Mouse (Mus musculus) limb, embryonic 14.5 days (tissue): ENCODE measurements at regions not wholly inside any gene's neighbourhood (a gene's known extent, or its start where the extent isn't known, plus 50 kb on each side); places are given as distances from the start of the nearest gene placed in this dataset.

ENCODE experiments used
- ATAC-seq: fragments of 200-750 bp; cut with Nextera tagmentation; 2 replicates; pipeline ENCODE4 v1.8.0; 2017; ENCODE audit warnings: low read depth, moderate number of reproducible peaks, moderate TSS enrichment; ENCODE audit not compliant: low FRiP score
- DNase-seq: peaks from one replicate; pipeline ENCODE4 v3.0.0-alpha.2; 2015; ENCODE audit warnings: low spot score
- H3K27ac ChIP-seq: fragments of 300-500 bp; sonication (generic); replicated peaks from 2 replicates; pipeline ENCODE4 v1.5.1; 2014; ENCODE audit warnings: low read depth, mild to moderate bottlenecking, low read length, moderate library complexity, mixed read lengths
- H3K27me3 ChIP-seq: fragments of 300-500 bp; sonication (generic); 2 replicates; pipeline ENCODE4 v1.6.1; 2014; ENCODE audit warnings: low read length, mixed read lengths; ENCODE audit not compliant: control insufficient read depth, insufficient read depth
- H3K36me3 ChIP-seq: fragments of 300-500 bp; sonication (generic); 2 replicates; pipeline ENCODE4 v1.6.1; 2014; ENCODE audit warnings: mild to moderate bottlenecking, low read length, moderate library complexity, mixed read lengths; ENCODE audit not compliant: control insufficient read depth, insufficient read depth
- H3K4me1 ChIP-seq: fragments of 300-500 bp; sonication (generic); 2 replicates; pipeline ENCODE4 v1.6.1; 2014; ENCODE audit warnings: antibody characterized with exemption, low read length, mixed read lengths; ENCODE audit not compliant: control insufficient read depth, insufficient read depth
- H3K4me2 ChIP-seq: fragments of 300-500 bp; sonication (generic); replicated peaks from 2 replicates; pipeline ENCODE4 v1.6.1; 2014; ENCODE audit warnings: low read depth, mild to moderate bottlenecking, low read length, moderate library complexity; ENCODE audit not compliant: severe bottlenecking
- H3K4me3 ChIP-seq: fragments of 300-500 bp; sonication (generic); replicated peaks from 2 replicates; pipeline ENCODE4 v1.5.1; 2014; ENCODE audit warnings: low read length
- H3K9ac ChIP-seq: fragments of 300-500 bp; sonication (generic); 2 replicates; pipeline ENCODE4 v1.6.1; 2014; ENCODE audit warnings: mild to moderate bottlenecking, low read depth, low read length, moderate library complexity; ENCODE audit not compliant: severe bottlenecking
- H3K9me3 ChIP-seq: fragments of 300-500 bp; sonication (generic); 2 replicates; pipeline ENCODE4 v1.6.1; 2016; ENCODE audit warnings: low read length; ENCODE audit not compliant: control insufficient read depth
- POLR2A ChIP-seq: fragments of 200-500 bp; IDR thresholded peaks from 2 replicates; pipeline ENCODE4 v1.8.0; 2012; ENCODE audit warnings: inconsistent platforms, mild to moderate bottlenecking, moderate library complexity, borderline replicate concordance; ENCODE audit not compliant: insufficient read depth, insufficient read length; ENCODE audit errors: extremely low read depth
- WGBS: fragments of 180-500 bp; shearing (Covaris S2); extraction: QIAGEN DNeasy Blood & Tissue Kit; methylation state at CpG from one replicate; pipeline ENCODE4 v1.1.7; 2014; 5-methylcytosine and 5-hydroxymethylcytosine counted together

DNA sequence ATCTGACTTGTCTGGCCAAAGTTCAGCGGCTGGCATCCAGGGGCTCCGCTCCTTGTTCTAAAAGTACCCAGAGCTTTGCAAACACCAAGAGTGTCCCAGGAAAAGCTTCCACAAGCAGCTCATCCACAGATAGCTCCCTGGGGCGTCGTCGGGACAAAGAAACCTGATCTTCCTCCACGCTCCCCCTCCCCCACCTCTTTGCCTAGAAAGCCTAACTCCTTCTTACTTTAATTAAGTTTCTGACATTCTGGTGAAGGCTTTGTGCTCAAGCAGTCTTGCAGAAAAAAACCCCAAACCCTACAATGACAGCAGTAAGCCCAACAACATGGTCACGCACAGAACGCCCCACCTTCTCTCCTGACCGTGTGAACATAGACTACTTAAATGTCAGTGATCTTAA lies 128.6 kb downstream of the H2al2a start:
- H3K4me1 ChIP-seq = peaks cover 9% of the 10 kb centered on the region
- H3K4me2 ChIP-seq = no peak overlapping the region
- H3K9me3 ChIP-seq = no peaks in the 10 kb centered on the region
- H3K4me3 ChIP-seq = no peak overlapping the region
- DNase-seq = no peak
- no peak overlapping the region for H3K27ac ChIP-seq
- no peaks in the 10 kb centered on the region for H3K27me3 ChIP-seq
- no peaks in the 10 kb centered on the region for H3K36me3 ChIP-seq
- no peak for TF ChIP-seq POLR2A
- ATAC-seq = no peak
- H3K9ac ChIP-seq = no peak overlapping the region
- 24% methylated on average over 9 of the region's 9 CpGs for WGBS

DNA sequence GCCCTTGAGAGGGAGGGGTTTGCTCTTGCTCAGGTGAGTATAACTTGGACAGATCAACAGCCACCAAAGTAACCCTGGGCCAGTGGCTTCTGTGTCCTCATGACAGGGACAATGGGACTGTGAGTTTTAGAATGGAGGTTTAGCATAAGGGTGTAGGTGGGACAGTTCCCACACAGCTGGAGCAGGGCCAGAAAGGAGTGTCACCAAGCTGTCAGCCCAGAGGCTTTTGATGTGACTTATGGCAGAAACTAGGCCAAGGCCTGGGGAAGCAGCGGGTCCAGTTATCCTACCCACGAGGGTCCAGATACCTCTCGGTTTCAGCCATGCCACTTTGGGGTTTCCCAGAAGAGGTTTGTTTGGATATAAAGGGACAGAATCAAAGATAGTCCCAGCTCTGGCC lies 129.4 kb downstream of the H2al2a start:
- Histone ChIP-seq H3K4me3 (no peak overlapping the region), H3K27me3 (no peaks in the 10 kb centered on the region), H3K27ac (no peak overlapping the region), H3K9ac (no peak overlapping the region), H3K4me2 (no peak overlapping the region), H3K4me1 (peaks cover 9% of the 10 kb centered on the region), H3K9me3 (no peaks in the 10 kb centered on the region), H3K36me3 (no peaks in the 10 kb centered on the region)
- DNase-seq (no peak), ATAC-seq (no peak)
- 66% methylated on average over 3 of the region's 3 CpGs for WGBS
- no peak for TF ChIP-seq POLR2A

DNA sequence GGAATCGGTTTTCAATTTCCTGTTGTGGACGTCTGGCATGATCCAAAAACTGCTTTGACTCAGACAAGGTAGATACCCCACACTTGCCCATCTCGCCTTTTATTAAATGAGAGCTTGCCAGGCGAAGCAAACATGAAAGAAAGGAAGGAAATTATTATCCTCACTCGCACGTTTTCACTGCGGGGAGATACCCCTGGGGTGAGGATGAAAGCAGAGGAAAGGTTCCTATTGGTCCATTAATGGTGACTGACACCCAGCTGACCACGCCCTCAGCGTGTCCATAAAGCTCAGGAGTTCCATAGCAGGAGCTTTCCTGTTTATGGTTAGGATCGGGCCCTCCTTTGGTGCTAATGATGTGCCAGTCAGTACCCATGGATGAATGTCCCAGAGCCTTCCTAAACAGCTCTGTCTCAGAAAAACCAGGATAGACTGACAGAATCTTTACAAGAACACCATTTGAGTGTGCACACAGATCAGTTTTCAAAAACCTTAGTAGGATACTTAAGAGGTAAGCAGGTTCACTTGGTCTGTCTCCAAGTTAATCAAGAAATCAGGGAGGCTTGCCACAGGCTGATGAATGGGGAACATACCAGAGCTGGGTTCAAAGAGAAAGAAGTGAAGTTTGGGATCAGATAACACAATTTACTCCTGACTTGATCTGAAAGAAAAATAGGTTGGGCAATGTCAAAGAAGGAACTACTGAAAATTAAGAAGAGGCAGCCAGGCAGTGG lies 130.7 kb upstream of the Nebl start:
- ATAC-seq = no peak; the same call in 1 of the 2 replicates

DNA sequence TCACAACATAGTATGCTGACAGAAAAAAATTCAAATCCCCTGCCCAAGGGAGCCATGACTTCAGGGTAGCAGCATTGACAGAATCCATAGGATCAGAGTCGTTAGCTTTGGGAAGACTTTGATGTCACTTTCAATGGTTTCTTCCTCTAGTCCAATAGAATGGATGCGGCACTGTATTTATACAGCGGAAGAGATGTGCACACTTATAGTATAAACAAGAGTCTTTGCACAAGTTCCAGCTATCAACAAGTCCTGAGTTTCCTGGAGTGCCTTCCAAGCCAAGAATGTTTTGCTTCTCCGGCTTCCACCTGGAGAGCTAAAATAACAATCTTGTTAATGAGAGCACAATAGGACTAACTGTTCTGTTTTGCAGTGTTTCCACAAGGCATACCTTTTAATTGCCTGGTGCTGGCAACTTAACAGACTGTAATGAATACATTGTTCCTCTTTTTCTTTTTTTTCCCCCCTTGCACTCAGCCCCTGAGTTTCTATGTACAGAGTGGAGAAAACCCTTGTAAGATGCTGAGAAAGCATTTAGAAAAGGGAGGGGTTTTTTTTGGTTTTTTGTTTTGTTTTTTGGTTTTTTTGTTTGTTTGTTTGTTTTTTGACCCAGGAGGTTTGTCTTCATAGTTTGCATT lies 129.8 kb upstream of the Nebl start:
- no peak for DNase-seq

More for the DNA sequence above, 130.7 kb upstream of the Nebl start:
- TF ChIP-seq POLR2A = no peak
- 5% methylated on average over 10 of the region's 10 CpGs for WGBS
- Histone ChIP-seq H3K36me3 (no peaks in the 10 kb centered on the region), H3K4me2 (peak overlapping the region; percentile 36), H3K9ac (no peak overlapping the region), H3K4me1 (peaks cover 24% of the 10 kb centered on the region), H3K9me3 (no peaks in the 10 kb centered on the region), H3K27me3 (no peaks in the 10 kb centered on the region), H3K27ac (no peak overlapping the region), H3K4me3 (peak overlapping the region; percentile 16)
- no peak for DNase-seq

DNA sequence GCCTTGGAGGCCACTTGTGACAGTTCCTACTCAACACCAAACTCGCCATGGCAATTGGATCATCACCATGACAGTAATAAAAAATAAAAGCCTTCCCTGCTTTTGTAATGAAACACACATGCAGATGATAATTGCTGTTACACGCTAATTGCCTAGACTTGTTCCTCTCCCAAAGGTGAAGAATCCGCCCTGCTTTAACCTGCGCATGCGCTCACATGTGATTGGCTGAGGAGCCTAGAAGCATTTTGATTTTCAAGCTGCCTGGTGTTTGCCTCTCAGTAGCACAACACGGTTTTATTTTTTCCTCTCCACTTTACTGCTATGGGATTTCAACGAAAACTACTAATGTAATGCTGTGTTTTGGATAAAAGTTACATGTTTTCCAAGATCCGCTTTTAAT lies 128.0 kb upstream of the Nebl start:
- no peaks in the 10 kb centered on the region for H3K9me3 ChIP-seq
- H3K4me3 ChIP-seq = no peak overlapping the region
- no peaks in the 10 kb centered on the region for H3K27me3 ChIP-seq
- ATAC-seq (no peak), DNase-seq (no peak)
- TF ChIP-seq POLR2A = no peak
- H3K9ac ChIP-seq = no peak overlapping the region
- 74% methylated on average over 8 of the region's 8 CpGs for WGBS
- H3K4me2 ChIP-seq = no peak overlapping the region
- H3K36me3 ChIP-seq = no peaks in the 10 kb centered on the region
- no peak overlapping the region for H3K27ac ChIP-seq
- peaks cover 24% of the 10 kb centered on the region for H3K4me1 ChIP-seq

More for the DNA sequence above, 129.8 kb upstream of the Nebl start:
- no peak overlapping the region for H3K9ac ChIP-seq
- no peak overlapping the region for H3K27ac ChIP-seq
- H3K4me3 ChIP-seq = no peak overlapping the region
- TF ChIP-seq POLR2A = no peak
- peaks cover 24% of the 10 kb centered on the region for H3K4me1 ChIP-seq
- WGBS = 42% methylated on average over 4 of the region's 4 CpGs
- H3K27me3 ChIP-seq = no peaks in the 10 kb centered on the region
- ATAC-seq = no peak
- H3K4me2 ChIP-seq = peak overlapping the region; percentile 36
- no peaks in the 10 kb centered on the region for H3K36me3 ChIP-seq
- H3K9me3 ChIP-seq = no peaks in the 10 kb centered on the region
